Mouse (Mus musculus): Measurements from ENCODE around the gene Zmym4.

DNA sequence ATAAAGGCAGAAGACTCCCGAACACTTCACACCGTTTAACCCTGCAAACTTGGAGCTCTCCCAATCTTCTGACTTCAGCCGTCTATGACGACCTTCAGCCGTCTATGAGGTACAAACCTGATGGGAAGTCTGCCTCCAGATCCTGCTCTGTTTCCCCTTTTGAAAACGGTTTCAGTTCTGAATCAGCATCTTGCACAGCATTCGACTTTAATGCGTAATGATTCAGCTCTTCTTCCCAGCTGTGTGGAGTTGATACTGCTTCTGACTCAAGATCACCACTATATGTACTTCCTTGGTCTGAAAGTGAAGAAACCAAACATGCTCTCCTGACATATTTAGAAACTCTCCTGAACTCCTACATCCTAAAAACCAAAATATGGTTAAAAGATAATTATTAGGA lies 78.1 kb downstream of the Zmym4 start:
- TF ChIP-seq POLR2A (IDR thresholded peaks at IDR 0.05; ENCODE audit: low read depth, low read length) (no peak), CTCF (IDR thresholded peaks at IDR 0.05; ENCODE audit: extremely low read depth, insufficient read depth, insufficient read length, insufficient replicate concordance) (no peak)
